Mouse (Mus musculus): ENCODE results near the gene 4930503E14Rik. TPM values are rescaled to one million over a fixed set of nuclear protein-coding genes. Genes with fewer than 3 reads are reported as not detected.
"Not testable (repeated sequence)": the region's sequence is repeated elsewhere in the genome, so short reads cannot be mapped to it uniquely, and the experiment has no call there.

4930503E14Rik gene
- polyA plus RNA-seq (2016; fragmentation: Nextera tagmentation; extraction: Ambion mirVana), result not detected in 2 replicates

GRCm38 (mm10) chr14:44213154-44213553 lies at the start of gene 4930503E14Rik:
Gene 4930503E14Rik (minus strand): TSS chr14:44213254.
- H3K27me3 ChIP-seq (ENCODE audit: low read depth, poor library complexity, severe bottlenecking); DNase-seq (ENCODE audit: low spot score); H3K4me1 ChIP-seq; H3K27ac ChIP-seq; H3K9me3 ChIP-seq (replicated peaks); H3K36me3 ChIP-seq; H3K4me3 ChIP-seq: not testable (repeated sequence)
- WGBS, result 93% methylated on average over 3 of the region's 3 CpGs

- DNase-seq (ENCODE audit: low spot score), result no peak
- 94% methylated on average over 16 of the region's 16 CpGs for WGBS
- Histone ChIP-seq H3K27ac (no peak overlapping the region), H3K36me3 (no peaks in the 10 kb centered on the region), H3K4me3 (no peak overlapping the region), H3K4me1 (no peaks in the 10 kb centered on the region), H3K27me3 (ENCODE audit: low read depth, poor library complexity, severe bottlenecking) (no peaks in the 10 kb centered on the region), H3K9me3 (replicated peaks) (no peaks in the 10 kb centered on the region)
Observed at GRCm38 (mm10) chr14:44248039-44248438, 35.0 kb upstream of the 4930503E14Rik start.

- not testable (repeated sequence) for DNase-seq (ENCODE audit: low spot score); H3K4me1 ChIP-seq; H3K27ac ChIP-seq; H3K36me3 ChIP-seq; H3K9me3 ChIP-seq (replicated peaks); H3K4me3 ChIP-seq; H3K27me3 ChIP-seq (ENCODE audit: low read depth, poor library complexity, severe bottlenecking)
- WGBS, result 83% methylated on average over 2 of the region's 3 CpGs
Observed at GRCm38 (mm10) chr14:44197361-44197760, 15.7 kb downstream of the 4930503E14Rik start, which contains the start of gene Gm8212. Gene Gm8212 (plus strand): TSS chr14:44197661.

GRCm38 (mm10) chr14:44123551-44123950 lies 89.5 kb downstream of the 4930503E14Rik start, which contains the start of gene Gm3327:
Gene Gm3327 (plus strand): TSS chr14:44123851.
- not testable (repeated sequence) for DNase-seq (ENCODE audit: low spot score); H3K9me3 ChIP-seq (replicated peaks)
- 91% methylated on average over 4 of the region's 4 CpGs for WGBS

More at GRCm38 (mm10) chr14:44123551-44123950, 89.5 kb downstream of the 4930503E14Rik start, which contains the start of gene Gm3327:
- H3K36me3 ChIP-seq; H3K4me1 ChIP-seq; H3K27me3 ChIP-seq (ENCODE audit: low read depth, poor library complexity, severe bottlenecking); H3K4me3 ChIP-seq; H3K27ac ChIP-seq: not testable (repeated sequence)

Other genes starting within 250 kb of the 4930503E14Rik start
- gene Ang6, start 211.0 kb downstream of the 4930503E14Rik start, polyA plus RNA-seq (2016; fragmentation: Nextera tagmentation; extraction: Ambion mirVana), result not detected in 2 replicates
- not detected in 2 replicates for gene Ear2, start 110.6 kb downstream of the 4930503E14Rik start, polyA plus RNA-seq (2016; fragmentation: Nextera tagmentation; extraction: Ambion mirVana)
- not detected in 2 replicates for gene Gm3327, start 89.4 kb downstream of the 4930503E14Rik start, polyA plus RNA-seq (2016; fragmentation: Nextera tagmentation; extraction: Ambion mirVana)
- gene Gm8212, start 15.6 kb downstream of the 4930503E14Rik start, polyA plus RNA-seq (2016; fragmentation: Nextera tagmentation; extraction: Ambion mirVana), result not detected in 2 replicates
- gene Gm8220, start 72.3 kb upstream of the 4930503E14Rik start, polyA plus RNA-seq (2016; fragmentation: Nextera tagmentation; extraction: Ambion mirVana), result not detected in 2 replicates
- not detected in 2 replicates for gene Gm5930, start 125.3 kb upstream of the 4930503E14Rik start, polyA plus RNA-seq (2016; fragmentation: Nextera tagmentation; extraction: Ambion mirVana)
- not detected in 2 replicates for gene Gm8229, start 152.1 kb upstream of the 4930503E14Rik start, polyA plus RNA-seq (2016; fragmentation: Nextera tagmentation; extraction: Ambion mirVana)
- not detected in 2 replicates for gene Gm3371, start 197.4 kb upstream of the 4930503E14Rik start, polyA plus RNA-seq (2016; fragmentation: Nextera tagmentation; extraction: Ambion mirVana)
- gene Gm8232, start 220.4 kb upstream of the 4930503E14Rik start, polyA plus RNA-seq (2016; fragmentation: Nextera tagmentation; extraction: Ambion mirVana), result not detected in 2 replicates

All from limb, embryonic 10.5 days (tissue).